Mouse (Mus musculus) forebrain, embryonic 12.5 days (tissue): Measurements from ENCODE around the gene Mtch2. TPM values are rescaled to one million over a fixed set of nuclear protein-coding genes. Genes with fewer than 3 reads are reported as not detected.
"Not testable (repeated sequence)": the region's sequence is repeated elsewhere in the genome, so short reads cannot be mapped to it uniquely, and the experiment has no call there.

Source experiments
- ATAC-seq: fragments of 200-750 bp; cut with Nextera tagmentation; 2 replicates; pipeline ENCODE4 v1.8.0; 2017; ENCODE audit warnings: moderate TSS enrichment; ENCODE audit not compliant: low FRiP score
- H3K27ac ChIP-seq: fragments of 300-500 bp; sonication (generic); 2 replicates; pipeline ENCODE4 v1.5.1; 2016; ENCODE audit warnings: mild to moderate bottlenecking
- H3K27me3 ChIP-seq: fragments of 300-500 bp; sonication (generic); 2 replicates; pipeline ENCODE4 v1.6.1; 2016; ENCODE audit warnings: mild to moderate bottlenecking
- H3K36me3 ChIP-seq: fragments of 300-500 bp; sonication (generic); replicated peaks from 2 replicates; pipeline ENCODE4 v1.6.1; 2016; ENCODE audit warnings: mild to moderate bottlenecking
- H3K4me1 ChIP-seq: fragments of 300-500 bp; sonication (generic); 2 replicates; pipeline ENCODE4 v1.6.1; 2016
- H3K4me2 ChIP-seq: fragments of 300-500 bp; sonication (generic); 2 replicates; pipeline ENCODE4 v1.6.1; 2016; ENCODE audit warnings: mild to moderate bottlenecking, moderate library complexity
- H3K4me3 ChIP-seq: fragments of 300-500 bp; sonication (generic); replicated peaks from 2 replicates; pipeline ENCODE4 v1.5.1; 2016; ENCODE audit warnings: mild to moderate bottlenecking
- H3K9ac ChIP-seq: fragments of 300-500 bp; sonication (generic); 2 replicates; pipeline ENCODE4 v1.6.1; 2016; ENCODE audit warnings: mild to moderate bottlenecking
- H3K9me3 ChIP-seq: fragments of 300-500 bp; sonication (generic); 2 replicates; pipeline ENCODE4 v1.6.1; 2016
- WGBS: fragments of 180-500 bp; shearing (Covaris S2); methylation state at CpG from one replicate; pipeline ENCODE4 v1.1.7; 2016; 5-methylcytosine and 5-hydroxymethylcytosine counted together
- polyA plus RNA-seq: library from polyadenylated mRNA; unstranded; fragments of >200 nt; fragmentation: Nextera tagmentation; extraction: Ambion mirVana; gene quantifications from 2 replicates; pipeline ENCODE4 v1.2.1, GENCODE M21; 2016

Gene Mtch2
- polyA plus RNA-seq, result 214 and 215 TPM in 2 replicates

DNA sequence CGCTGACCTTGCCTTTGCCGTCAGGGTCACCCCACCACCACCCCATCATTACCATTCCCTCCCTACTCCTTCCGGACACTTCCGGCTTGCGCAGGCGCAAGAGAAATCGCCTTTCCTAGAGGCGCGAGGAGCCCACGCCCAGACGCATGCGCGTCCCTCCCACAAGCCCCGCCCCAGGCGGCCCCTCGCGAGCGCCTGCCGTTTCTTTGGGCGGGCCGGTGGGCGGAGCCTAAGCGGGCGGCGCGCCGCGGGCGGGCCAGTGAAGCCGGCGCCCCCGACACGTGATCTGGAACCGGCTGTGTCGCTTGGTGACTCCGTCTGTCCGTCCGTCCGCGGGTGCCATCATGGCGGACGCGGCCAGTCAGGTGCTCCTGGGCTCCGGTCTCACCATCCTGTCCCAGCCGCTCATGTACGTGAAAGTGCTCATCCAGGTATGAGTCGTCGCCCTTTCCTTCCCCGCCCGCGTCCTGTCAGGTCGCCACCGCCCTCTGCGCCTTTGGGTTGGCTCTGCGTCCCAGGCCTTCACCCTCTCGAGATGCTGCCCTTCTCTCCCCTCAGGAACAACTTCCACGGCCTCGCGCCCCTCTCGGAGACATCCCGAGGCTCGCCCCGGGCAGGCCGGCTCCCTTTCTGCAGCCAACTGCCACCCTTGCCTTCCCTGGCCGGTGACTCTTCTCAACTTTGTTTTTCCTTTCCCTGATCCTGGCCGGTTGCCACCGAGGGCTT lies at the start of gene Mtch2:
Gene Mtch2, plus strand, starts transcription at position 201 of the 726 bp plus-strand sequence.
- H3K27me3 ChIP-seq, result no peaks in the 10 kb centered on the region
- peak within 1 kb of the TSS; percentile 88 for H3K27ac ChIP-seq
- H3K4me1 ChIP-seq, result peaks cover 24% of the 10 kb centered on the region
- peak; percentile 96 for ATAC-seq
- peak within 1 kb of the TSS; percentile 90 for H3K9ac ChIP-seq
- H3K4me2 ChIP-seq, result peak within 1 kb of the TSS; percentile 54
- H3K36me3 ChIP-seq, result peaks cover 26% of the 10 kb centered on the region
- under 1% methylated on average over 60 of the region's 67 CpGs for WGBS
- no peaks in the 10 kb centered on the region for H3K9me3 ChIP-seq
- H3K4me3 ChIP-seq, result peak within 1 kb of the TSS; percentile 68

DNA sequence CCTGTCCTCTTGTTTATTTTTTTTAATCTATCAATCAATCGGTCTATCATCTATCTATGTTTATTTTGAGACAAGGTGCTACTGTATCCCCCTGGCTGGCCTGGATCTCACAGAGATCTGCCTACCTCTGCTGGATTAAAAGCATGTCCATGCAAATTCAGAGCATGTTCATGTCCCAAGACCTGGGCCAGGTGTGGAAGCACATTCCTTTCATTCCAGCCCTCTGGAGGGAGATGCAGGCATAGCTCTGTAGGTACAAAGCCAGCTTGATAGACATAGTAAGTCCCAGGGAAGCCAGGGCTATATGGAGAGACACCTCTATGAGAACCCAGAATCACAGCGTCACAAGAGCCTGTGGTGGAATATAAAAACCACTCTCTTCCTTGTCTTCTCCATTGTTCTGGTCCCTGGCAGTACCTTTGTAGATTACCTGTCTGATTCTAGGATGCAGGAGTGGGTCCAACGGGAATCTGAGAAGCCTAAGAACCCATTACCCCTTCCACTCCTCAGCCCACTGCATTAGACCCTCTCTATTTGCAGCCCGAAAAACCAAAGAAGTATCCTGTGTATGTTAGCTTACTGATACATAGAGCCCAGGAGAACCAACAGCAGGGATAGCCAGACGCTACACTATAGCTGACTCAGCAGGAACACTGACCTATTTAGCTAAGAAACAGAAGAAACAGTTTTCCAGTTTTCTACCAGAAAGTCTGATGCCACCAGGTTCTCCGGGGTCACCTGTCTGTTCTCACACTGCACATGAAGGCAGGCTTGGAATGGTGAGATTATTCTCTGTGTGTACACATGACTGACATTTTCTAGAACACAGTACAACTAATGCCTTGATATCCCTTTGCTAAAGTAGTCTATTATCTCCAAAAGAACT lies 38.5 kb upstream of the Mtch2 start:
- Histone ChIP-seq H3K4me2 (no peak overlapping the region), H3K4me3 (no peak overlapping the region), H3K9me3 (no peaks in the 10 kb centered on the region), H3K36me3 (no peaks in the 10 kb centered on the region), H3K4me1 (no peaks in the 10 kb centered on the region), H3K27ac (no peak overlapping the region), H3K27me3 (no peaks in the 10 kb centered on the region), H3K9ac (no peak overlapping the region)
- no peak for ATAC-seq
- 87% methylated on average over 6 of the region's 6 CpGs for WGBS

GRCm38 (mm10) chr2:90810751-90811150 lies 36.2 kb upstream of the Mtch2 start:
- no peaks in the 10 kb centered on the region for H3K27me3 ChIP-seq
- no peaks in the 10 kb centered on the region for H3K4me1 ChIP-seq
- no peak overlapping the region for H3K9ac ChIP-seq
- H3K9me3 ChIP-seq, result no peaks in the 10 kb centered on the region
- H3K4me3 ChIP-seq, result no peak overlapping the region
- no peaks in the 10 kb centered on the region for H3K36me3 ChIP-seq
- 87% methylated on average over 8 of the region's 8 CpGs for WGBS
- ATAC-seq, result no peak
- no peak overlapping the region for H3K27ac ChIP-seq
- no peak overlapping the region for H3K4me2 ChIP-seq

DNA sequence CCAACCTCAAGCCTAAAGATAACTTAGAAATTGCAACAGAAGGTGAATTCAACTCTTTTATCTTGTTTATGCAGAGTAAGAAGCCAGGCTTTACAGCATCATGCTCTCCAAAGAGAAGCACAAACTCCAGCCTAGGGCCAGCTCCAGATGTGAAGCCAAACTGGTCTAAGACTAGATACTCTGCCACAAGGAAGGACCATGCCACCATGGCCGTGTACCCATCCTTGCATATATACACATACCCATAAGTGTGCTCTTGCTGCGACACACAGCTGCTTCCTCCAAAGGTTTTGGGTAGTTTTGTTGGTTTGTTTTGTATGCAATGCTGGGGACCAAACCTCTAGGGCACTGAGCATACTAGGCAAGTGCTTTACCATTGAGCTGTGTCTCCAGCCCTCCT lies 31.7 kb upstream of the Mtch2 start:
- no peak for ATAC-seq
- WGBS, result 81% methylated on average over 2 of the region's 2 CpGs

DNA sequence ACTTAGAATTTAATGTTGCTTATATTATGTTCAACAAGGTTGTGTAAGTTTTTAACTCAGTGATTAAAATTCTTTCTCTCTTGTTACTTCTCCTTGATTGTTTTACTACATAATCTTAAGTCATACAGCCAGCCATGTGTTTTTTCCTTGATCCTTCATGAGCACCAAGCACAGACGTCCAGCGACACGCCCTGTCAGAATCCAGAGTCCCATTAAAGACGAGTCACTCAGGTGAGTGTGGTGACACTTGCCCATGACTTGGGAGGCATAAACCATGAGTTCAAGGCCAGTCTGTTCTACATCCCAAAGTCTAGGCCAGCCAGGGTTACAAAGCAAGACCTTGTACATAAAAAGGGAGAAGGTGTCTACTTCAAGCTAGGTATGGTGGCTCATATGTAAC lies 30.8 kb upstream of the Mtch2 start:
- Histone ChIP-seq H3K4me1 (no peaks in the 10 kb centered on the region), H3K27ac (no peak overlapping the region), H3K9me3 (no peaks in the 10 kb centered on the region), H3K27me3 (no peaks in the 10 kb centered on the region), H3K36me3 (no peaks in the 10 kb centered on the region), H3K9ac (no peak overlapping the region), H3K4me3 (no peak overlapping the region), H3K4me2 (no peak overlapping the region)
- WGBS, result 83% methylated on average over 4 of the region's 4 CpGs
- no peak for ATAC-seq

More for the DNA sequence above, 31.7 kb upstream of the Mtch2 start:
- Histone ChIP-seq H3K4me2 (no peak overlapping the region), H3K4me1 (no peaks in the 10 kb centered on the region), H3K9ac (no peak overlapping the region), H3K27me3 (no peaks in the 10 kb centered on the region), H3K36me3 (no peaks in the 10 kb centered on the region), H3K27ac (no peak overlapping the region), H3K4me3 (no peak overlapping the region), H3K9me3 (no peaks in the 10 kb centered on the region)

- Histone ChIP-seq H3K9ac (no peak overlapping the region), H3K36me3 (no peaks in the 10 kb centered on the region), H3K9me3 (no peaks in the 10 kb centered on the region), H3K4me1 (no peaks in the 10 kb centered on the region), H3K4me2 (no peak overlapping the region), H3K27me3 (no peaks in the 10 kb centered on the region), H3K4me3 (no peak overlapping the region), H3K27ac (no peak overlapping the region)
- ATAC-seq, result no peak
- 91% methylated on average over 3 of the region's 3 CpGs for whole genome bisulfite sequencing
Measured at GRCm38 (mm10) chr2:90818710-90819109, 28.2 kb upstream of the Mtch2 start.

DNA sequence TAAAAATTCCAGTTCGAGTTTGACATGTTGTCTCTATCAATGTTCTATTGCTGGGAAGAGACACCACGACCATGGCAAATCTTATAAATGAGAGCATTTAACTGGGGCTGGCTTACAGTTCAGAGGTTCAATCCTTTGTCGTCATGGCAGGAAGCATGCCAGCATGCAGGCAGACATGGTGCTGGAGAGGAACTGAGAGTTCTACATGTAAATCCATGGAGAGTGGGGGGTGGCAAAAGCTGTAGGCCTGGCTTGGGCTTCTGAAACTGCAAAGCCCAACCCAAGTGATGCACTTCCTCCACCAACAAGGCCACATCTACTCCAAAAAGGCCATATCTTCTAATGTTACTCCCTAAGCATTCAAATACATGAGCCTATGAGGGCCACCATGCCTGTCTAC lies 26.1 kb upstream of the Mtch2 start:
- H3K9me3 ChIP-seq, result no peaks in the 10 kb centered on the region
- WGBS, result 82% methylated on average over 3 of the region's 3 CpGs
- H3K27me3 ChIP-seq, result no peaks in the 10 kb centered on the region
- H3K4me2 ChIP-seq, result no peak overlapping the region
- H3K4me3 ChIP-seq, result no peak overlapping the region
- no peaks in the 10 kb centered on the region for H3K4me1 ChIP-seq
- no peak for ATAC-seq
- no peak overlapping the region for H3K27ac ChIP-seq
- no peak overlapping the region for H3K9ac ChIP-seq
- H3K36me3 ChIP-seq, result no peaks in the 10 kb centered on the region

GRCm38 (mm10) chr2:90822978-90823377 lies 24.0 kb upstream of the Mtch2 start:
- no peak overlapping the region for H3K27ac ChIP-seq
- no peaks in the 10 kb centered on the region for H3K9me3 ChIP-seq
- H3K9ac ChIP-seq, result no peak overlapping the region
- no peaks in the 10 kb centered on the region for H3K36me3 ChIP-seq
- no peak for ATAC-seq
- H3K27me3 ChIP-seq, result no peaks in the 10 kb centered on the region
- 87% methylated on average over 2 of the region's 2 CpGs for WGBS
- no peak overlapping the region for H3K4me3 ChIP-seq
- no peak overlapping the region for H3K4me2 ChIP-seq
- H3K4me1 ChIP-seq, result no peaks in the 10 kb centered on the region

DNA sequence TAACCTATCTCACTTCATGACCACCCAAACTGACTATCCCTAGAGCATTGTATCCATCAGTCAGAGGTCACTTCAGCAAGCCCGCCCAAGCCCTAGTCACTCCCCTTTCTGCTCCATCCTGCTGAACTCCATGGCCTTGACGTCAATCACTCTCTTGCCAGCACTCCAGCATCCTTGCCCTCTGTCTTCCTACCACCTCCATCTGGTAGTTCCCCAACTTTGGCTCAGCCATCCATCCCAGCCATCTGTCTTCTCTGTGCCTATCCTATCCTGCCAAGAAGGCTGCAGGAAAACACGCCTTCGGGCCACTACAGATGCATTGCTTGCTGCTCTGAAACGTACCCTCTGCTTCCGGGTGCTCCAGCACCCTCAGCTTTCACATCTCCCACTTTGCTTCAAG lies 23.2 kb upstream of the Mtch2 start:
- Histone ChIP-seq H3K27ac (no peak overlapping the region), H3K27me3 (no peaks in the 10 kb centered on the region), H3K9me3 (no peaks in the 10 kb centered on the region), H3K4me3 (no peak overlapping the region), H3K4me1 (no peaks in the 10 kb centered on the region), H3K36me3 (no peaks in the 10 kb centered on the region), H3K4me2 (no peak overlapping the region), H3K9ac (no peak overlapping the region)
- 89% methylated on average over 6 of the region's 6 CpGs for WGBS
- ATAC-seq, result no peak

DNA sequence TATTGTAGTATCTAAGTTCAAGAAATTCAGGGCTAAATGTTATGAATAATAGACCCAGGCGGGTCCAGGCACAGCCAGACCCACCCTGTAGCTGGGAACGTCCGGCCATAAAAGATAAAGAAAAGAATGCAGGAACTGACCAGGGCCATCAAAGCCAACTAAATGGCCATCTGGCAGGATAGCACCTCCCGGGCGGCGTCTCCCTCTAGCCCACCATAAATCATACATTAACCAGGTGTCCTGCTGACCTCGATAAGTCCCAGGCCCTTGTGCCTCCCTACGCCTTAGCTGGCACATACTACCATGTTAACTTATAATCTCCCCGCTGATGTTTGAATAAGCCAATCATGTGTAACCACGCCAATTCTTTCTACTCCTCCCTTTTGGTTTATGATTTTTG lies 22.4 kb upstream of the Mtch2 start:
- not testable (repeated sequence) for H3K27me3 ChIP-seq, ATAC-seq, H3K9ac ChIP-seq, H3K4me3 ChIP-seq, H3K27ac ChIP-seq, H3K36me3 ChIP-seq, H3K9me3 ChIP-seq, H3K4me2 ChIP-seq, H3K4me1 ChIP-seq
- WGBS, result 93% methylated on average over 10 of the region's 10 CpGs

- Histone ChIP-seq H3K27ac (no peak overlapping the region), H3K4me2 (no peak overlapping the region), H3K9me3 (no peaks in the 10 kb centered on the region), H3K36me3 (no peaks in the 10 kb centered on the region), H3K4me3 (no peak overlapping the region), H3K27me3 (no peaks in the 10 kb centered on the region), H3K9ac (no peak overlapping the region), H3K4me1 (no peaks in the 10 kb centered on the region)
- ATAC-seq, result no peak
- 84% methylated on average over 11 of the region's 11 CpGs for WGBS
Measured at GRCm38 (mm10) chr2:90825515-90826172, 21.3 kb upstream of the Mtch2 start.

GRCm38 (mm10) chr2:90828739-90829138 lies 18.2 kb upstream of the Mtch2 start:
- no peak overlapping the region for H3K9ac ChIP-seq
- H3K27me3 ChIP-seq, result no peaks in the 10 kb centered on the region
- ATAC-seq, result no peak
- no peak overlapping the region for H3K27ac ChIP-seq
- no peaks in the 10 kb centered on the region for H3K9me3 ChIP-seq
- no peaks in the 10 kb centered on the region for H3K36me3 ChIP-seq
- no peak overlapping the region for H3K4me2 ChIP-seq
- no peaks in the 10 kb centered on the region for H3K4me1 ChIP-seq
- WGBS, result 78% methylated on average over 7 of the region's 7 CpGs
- H3K4me3 ChIP-seq, result no peak overlapping the region
